Mouse (Mus musculus): ENCODE data around the gene Bdp1.
"Not testable (repeated sequence)": the region's sequence is repeated elsewhere in the genome, so short reads cannot be mapped to it uniquely, and the experiment has no call there.

The Bdp1 gene

DNA sequence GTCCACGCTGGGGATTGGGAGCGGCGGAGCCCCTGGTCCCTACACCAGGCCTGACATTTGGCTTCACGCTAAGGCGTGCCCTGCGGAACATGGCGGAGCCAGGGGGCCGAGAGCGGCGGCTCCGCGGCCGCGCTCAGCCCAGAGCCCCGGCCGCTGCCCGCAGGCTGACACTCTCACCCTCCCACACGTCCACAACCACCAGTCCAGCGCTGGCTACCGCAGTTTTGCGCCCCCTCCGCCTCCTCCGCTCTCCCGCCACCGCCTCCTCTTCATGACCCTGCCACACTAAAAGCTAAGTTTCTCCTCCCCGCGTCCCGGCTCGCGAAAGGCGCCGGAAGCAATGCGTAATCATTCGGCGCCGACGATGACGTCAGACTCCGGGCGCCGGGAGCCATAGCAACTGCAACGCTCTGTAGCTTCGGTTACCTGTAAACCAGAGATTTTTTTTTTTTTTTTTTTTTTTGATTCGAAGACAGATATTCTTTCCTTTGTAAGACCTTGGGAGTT lies at the start of gene Bdp1:
TSS of gene Bdp1 (minus strand) at position 323 of the 507 bp plus-strand sequence.
- CTCF ChIA-PET: interaction anchor here (0.7 to 0.8 kb wide), 2 partner anchors 104 to 472 kb away, joined by 4 to 8 read pairs; no protein-coding TSS in a partner anchor

DNA sequence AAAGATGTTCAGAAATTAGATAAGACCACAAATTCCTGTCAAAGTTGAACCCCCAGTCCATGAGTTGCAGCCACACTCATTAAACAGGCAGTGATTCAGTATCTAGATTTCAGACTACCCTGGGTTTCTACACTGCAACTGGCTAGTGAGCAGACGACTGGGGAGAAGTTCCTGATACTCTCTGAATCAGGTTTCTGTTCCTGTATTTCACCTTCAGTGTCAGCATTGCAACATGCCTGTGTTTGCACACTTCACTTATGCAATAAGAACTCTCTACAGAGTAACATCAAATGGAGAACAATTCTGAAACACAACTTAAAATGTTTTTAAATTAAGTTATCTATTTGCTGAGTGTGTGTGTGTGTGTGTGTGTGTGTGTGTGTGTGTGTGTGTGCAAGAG lies 48.8 kb upstream of the Bdp1 start:
- CTCF ChIA-PET: no interaction called here

DNA sequence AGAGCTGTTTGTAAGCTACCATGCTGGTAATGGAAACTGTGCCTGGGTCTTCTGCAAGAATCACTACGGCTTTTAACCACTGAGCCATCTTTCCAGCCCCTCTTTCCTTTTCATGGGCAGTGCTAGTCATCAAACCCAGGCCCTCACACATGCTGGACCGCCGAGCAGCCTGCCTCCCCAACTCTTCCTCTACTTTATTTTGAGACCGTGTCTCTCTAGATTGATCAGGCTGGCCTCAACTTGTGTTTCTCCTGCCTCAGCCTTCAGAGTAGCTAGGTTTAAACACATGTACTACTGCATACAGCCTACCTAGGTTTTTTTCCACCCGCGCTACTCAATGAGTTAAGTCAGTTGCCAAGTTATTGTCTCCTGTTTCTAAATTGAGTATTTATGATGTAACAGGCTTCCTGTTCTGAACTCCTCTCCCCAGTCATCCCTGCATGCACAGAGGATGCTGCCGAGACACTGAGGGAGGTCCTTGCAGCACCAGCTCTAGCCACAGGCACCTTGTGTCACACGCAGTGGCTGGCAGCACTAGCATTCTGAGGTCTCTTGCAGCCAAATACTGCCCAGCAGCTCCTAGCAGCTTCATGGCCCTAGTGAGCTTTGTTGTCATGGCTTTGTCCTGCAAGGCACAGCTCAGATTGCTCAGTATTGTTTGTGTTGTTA lies 37.9 kb upstream of the Bdp1 start:
- CTCF ChIA-PET: interaction anchor here (0.7 kb wide), 1 partner anchor 8 kb away, joined by 4 read pairs; no protein-coding TSS in a partner anchor

DNA sequence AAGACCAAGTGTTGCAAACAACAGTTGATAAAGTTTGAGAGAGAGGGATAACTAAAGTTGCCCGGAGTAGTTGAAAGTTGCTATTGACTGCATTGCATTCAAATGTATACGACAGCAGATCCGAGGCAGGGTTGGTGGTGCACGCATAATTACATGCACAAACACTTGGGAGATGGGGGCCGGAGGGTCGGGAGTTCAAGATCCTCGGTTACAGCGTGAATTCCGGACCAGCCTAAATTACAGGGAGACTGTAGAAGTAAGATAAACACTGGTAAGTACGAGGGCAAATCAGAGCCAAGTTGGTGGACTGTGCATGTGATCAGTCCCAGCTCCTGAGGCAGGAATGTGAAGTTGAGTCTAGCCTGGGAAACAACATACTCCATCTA lies 21.4 kb upstream of the Bdp1 start:
- CTCF ChIA-PET: no interaction called here

DNA sequence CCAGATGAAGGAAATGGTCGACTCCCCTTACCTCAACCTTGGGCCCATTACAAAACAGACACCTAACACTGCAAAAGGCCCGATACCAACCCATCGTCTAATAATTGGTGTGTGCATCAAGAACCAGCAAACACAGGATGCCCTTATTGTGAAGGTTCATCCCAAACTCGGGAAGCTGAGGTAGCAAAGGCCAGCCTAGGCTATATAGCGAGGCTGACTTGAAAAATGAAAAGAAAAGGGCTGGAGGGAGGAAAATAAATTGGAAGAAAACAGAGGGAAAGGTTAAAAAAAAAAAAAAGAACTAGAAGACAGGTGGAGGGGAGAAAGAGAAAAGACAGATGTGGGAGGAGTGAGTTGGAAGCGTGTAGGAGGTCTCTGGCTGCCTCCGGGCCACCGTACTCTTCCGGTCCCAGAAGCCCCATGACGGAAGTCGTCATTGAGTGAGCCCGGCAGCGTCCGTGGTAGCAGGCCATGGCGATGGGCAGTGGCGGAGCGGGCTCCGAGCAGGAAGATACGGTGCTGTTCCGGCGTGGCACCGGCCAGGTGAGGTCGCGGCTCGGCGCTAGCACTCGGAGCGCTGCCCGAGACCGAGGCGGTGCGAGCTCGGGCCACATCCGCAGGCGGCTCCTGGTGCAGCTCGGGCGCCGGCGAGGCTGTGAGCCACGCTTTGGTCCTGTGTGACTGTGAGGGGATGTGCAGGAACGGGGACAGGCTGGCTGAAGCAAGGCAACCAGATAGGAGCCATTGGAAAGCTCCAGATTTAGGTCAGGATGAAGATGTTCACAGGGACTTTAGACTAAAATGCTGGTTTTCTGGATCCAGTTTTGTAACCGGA lies 20.8 kb upstream of the Bdp1 start, which contains the start of gene Smn1:
TSS of gene Smn1 (plus strand) at position 430 of the 835 bp plus-strand sequence.
- CTCF ChIA-PET: interaction anchor here (0.5 kb wide), 1 partner anchor 143 kb away, joined by 5 read pairs; no protein-coding TSS in a partner anchor

DNA sequence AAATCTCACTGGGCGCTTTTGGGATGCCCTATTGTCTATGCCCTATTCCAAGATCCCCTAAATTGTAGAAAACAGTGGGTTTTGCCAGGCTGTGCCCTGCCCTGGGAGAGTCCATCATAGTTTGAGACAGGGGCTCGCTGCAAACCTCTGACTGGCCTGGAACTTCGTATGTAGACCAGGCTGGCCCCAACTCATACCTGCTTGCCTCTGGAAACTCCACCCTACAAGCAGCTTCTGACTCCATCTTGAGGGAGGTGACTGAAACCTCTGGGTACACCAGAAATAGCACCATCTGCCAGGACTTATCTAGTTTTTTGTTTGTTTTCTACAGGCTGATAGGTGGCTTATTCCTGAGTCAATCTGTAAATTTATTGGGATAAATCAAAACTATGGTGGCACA lies 20.1 kb upstream of the Bdp1 start:
- CTCF ChIA-PET: interaction anchor here (0.7 kb wide), 1 partner anchor 251 kb away, joined by 3 read pairs; no protein-coding TSS in a partner anchor

DNA sequence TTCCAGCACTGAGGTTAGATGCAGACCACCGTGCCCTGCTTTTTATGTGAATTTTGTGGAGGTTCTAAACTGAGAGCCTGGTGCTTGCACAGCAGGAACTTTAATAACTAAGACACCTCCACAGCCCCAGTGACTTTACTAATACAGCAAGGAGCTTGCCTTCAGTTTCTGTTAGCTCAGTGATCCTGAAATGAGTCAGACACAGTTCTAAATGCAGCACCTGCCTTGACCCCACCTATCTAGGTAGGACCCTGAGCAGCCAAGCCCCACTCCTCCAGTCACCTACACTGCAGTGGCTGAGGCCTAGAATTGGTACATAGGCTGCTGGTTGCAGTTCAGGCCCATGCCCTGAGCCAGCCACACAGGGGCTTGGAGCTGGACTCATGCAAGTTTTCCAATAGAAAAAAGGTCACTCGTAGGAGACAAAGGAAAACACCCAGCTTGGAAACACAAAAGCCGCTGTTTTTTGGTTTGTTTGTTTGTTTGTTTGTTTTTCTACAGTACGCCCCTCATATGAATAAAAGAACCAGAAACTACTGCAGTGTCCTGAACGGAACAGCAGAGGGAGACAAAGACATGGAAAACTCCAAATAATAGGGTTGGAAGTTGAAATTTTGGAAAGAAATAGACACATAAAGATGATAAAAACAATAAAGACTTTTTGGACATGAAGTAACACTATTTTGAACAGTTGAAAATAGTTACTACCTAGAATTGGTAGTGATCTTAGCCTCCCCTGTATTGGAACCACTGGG lies 8.5 kb upstream of the Bdp1 start:
- CTCF ChIA-PET: no interaction called here

DNA sequence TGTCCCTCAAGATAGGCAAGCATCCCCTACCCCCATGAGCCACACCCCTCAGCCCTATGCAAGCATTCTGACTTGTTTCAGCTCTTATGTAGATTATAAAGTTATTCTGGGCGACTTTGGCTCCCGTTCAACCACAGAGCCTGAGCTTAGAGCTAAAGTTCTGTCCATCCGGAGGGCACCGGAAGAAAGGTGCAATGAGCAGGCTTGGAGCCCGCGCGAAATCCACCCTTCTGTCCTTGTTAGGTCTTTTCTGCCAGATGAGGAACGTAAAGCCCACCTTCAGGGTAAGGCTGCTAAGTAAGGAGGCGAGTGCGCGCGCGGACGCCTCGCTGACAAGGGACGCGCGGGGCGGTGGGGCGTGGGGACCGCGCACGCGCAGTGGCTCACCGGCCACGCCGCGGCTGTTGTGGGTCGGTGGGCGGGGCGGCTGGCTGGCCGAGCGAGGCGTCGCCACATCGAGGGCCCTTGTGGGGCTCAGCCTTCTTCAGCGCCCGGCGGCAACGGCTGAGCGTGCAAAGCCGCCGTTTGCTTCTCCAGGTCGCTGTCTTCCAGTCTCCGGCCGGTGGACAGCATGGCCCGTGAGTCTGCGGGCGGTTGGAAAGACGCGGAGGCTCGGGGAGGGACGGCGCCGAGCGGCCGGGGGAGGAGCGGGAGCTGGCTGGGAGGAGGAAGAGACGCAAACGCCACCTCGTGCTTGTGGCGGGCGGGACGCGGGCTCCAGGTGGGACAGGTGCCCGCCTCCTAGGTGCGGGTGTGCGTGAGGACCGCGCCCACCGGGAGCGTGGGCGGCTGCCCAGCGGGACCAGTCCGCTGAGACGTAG lies 4.0 kb upstream of the Bdp1 start, which contains the start of gene Serf1:
TSS of gene Serf1 (plus strand) at position 361 of the 821 bp plus-strand sequence.
- CTCF ChIA-PET: no interaction called here

DNA sequence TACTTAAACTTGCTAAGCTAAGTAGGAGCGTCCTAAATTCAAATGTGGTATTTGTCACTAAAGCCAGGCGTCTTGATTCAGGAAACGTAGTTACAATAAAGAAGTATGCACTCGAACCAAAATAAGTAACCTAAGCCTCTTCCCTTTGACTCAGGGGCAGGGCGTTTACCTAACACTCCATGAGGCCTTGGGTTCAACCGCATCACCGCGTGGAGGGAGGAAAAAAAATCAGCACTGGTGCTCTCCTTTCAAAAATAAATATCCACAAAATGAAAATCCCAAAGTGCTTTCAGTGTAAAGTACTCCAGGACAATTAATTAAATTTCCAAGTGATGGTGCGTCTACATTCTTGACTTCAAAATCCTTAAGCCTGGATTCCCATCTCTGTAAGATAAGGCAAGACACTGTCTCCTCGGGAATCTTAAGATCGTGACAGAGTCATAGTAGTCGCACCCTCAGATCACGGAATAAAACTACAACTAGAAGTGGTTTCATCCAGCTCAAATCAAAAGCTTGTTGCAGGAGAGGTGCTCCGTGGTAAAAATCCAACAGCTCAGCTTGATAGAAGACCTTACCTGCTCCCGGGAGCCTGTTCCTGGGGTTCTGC lies 715 bp downstream of the Bdp1 start:
- CTCF ChIA-PET: interaction anchor here (0.8 kb wide), 1 partner anchor 105 kb away, joined by 8 read pairs; no protein-coding TSS in a partner anchor

DNA sequence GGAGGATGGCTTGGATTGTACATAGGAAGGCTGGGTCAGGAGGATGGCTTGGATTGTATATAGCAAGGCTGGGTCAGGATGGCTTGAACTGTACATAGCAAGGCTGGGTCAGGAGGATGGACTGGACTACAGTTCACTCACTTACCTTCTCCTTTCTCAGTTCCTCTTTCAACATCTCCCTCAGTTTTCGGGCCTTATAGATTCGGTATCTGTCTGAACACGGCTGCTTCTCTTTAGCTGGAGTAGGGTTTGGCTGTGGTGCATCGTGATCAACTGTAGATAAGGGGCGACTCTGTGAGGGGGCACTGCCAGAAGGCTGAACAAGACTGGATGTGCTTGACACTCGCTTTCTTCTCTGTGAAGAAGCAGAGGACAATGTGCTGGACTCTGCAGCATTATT lies 5.1 kb downstream of the Bdp1 start:
- CTCF ChIA-PET: no interaction called here

DNA sequence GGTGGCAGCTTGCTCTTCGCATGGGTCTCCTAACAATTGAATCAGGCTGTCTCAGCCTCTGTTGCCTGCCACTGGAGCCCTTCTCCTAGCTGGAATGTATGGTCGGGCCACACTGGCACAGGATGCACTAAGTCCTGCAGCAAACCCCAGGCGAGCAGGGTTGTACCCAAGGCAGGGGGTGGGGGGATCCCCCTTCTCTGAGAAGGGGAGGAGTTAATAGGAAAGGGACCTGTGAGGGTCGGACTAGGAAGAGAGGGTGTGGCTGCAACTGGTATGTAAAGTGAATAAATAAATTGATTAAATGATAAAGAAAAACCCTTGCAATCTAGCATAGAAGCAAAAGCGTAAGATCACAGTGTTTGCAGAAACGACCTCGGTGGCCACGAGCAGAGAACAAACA lies 32.4 kb downstream of the Bdp1 start:
- CTCF ChIA-PET: no interaction called here

DNA sequence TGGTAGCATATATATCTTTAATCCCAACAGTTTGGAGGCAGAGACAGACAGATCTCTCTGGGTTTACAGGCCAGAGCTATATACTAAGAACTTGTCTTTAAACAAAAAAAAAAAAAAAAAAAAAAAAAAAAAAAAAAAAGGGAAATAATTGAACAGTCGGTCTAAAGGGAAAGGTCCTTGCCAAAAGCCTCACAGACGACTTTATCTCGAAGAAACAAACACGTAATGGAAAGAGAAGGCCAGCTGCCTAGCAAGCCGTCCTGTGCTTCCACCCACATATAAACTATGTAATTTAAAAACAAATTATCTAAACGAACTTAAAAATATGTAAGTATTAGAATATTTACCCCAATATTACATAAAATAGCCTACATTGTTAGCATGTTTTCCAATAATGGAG lies 36.0 kb downstream of the Bdp1 start:
- CTCF ChIA-PET: interaction anchor here (0.5 kb wide), 1 partner anchor 414 kb away, joined by 33 read pairs; no protein-coding TSS in a partner anchor

DNA sequence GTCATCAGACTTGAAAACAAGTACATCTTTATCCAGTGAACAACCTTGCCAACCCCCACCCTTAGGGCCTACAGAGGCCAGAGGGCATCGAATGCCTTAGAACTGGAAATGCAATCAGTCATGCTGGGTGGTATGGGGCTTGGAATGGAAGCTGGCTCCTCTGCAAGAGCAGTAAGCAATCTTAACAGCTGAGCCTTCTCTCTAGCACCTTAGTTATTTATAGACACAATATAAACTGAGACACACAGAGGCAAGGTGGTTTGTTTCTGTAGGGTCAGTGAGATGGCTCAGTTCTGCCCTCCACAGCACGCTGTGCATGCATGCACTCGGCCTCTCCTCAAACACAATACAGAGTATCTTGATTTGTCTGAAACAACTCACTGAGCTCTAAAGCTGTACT lies 39.9 kb downstream of the Bdp1 start:
- CTCF ChIA-PET: no interaction called here

DNA sequence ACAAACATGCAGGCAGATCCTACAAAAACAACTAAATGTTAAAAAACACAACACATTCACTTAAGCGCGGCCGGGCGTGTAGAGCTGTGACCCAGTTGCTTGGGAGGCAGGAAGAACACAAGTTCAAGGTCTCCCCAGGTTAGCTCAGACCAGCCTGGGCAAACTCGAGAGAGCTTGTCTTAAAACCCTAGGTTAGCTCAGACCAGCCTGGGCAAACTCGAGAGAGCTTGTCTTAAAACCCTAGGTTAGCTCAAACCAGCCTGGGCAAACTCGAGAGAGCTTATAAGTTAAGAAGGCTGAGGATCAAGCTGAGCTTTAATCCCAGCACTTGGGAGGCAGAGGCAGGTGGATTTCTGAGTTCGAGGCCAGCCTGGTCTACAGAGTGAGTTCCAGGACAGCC lies 46.1 kb downstream of the Bdp1 start:
- CTCF ChIA-PET: not testable (repeated sequence)

DNA sequence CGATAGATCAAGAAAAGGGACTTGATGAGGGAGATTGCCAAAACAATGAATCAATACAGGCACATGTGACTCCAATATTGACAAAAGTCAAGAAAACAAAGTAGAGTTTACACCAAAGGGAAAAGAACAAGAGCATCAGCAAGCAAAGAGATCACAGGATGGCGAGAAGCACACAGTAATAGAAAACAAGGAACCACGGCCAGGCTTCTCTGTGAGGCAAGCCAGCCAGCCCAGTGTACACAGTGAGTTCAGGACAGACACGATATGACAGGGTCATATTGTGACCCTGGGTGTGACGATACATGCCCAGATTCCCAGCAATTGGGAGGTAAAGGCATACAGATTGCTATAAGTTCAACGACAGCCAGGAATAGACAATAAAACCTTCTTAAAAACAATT lies 77.9 kb downstream of the Bdp1 start:
- CTCF ChIA-PET: no interaction called here

DNA sequence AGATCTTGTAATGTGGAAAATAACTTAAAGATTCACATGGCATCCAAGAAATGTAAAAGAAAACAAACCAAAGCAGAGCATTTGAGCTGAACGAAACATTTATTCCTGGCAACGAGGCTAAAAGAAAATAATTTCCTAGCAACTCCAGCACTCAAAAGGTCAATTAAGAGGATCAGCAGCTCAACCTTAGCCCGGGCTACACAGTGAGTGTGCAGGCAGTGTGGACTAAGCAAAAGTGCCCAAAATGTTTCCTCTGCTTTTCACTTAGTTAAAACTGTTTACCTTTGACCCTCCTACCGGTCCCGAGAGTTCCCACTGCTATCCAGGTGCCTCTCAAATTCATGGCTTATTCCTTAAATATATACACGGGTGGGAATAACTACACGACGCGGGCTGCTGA lies 87.0 kb downstream of the Bdp1 start:
- CTCF ChIA-PET: no interaction called here

DNA sequence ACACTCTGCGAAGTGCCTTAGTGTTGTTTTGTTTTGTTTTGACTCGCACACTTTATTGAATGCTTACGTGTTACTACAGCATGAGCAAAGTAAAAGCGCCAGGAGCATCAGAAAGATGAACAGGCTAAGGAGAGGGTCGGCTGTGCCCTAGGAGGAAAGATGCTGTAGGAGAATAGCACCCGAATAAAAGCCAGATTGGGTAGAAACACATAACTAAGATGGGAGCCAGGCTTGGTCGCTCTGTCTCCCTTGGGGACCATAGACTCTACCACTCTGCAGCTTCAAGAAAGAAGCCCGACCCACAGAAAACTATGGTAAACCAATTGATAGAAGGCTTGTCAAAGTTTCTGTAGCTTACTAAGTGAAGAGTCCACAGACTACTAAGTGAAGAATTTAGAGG lies 87.9 kb downstream of the Bdp1 start:
- CTCF ChIA-PET: interaction anchor here (0.6 kb wide), 1 partner anchor 14 kb away, joined by 5 read pairs; no protein-coding TSS in a partner anchor

DNA sequence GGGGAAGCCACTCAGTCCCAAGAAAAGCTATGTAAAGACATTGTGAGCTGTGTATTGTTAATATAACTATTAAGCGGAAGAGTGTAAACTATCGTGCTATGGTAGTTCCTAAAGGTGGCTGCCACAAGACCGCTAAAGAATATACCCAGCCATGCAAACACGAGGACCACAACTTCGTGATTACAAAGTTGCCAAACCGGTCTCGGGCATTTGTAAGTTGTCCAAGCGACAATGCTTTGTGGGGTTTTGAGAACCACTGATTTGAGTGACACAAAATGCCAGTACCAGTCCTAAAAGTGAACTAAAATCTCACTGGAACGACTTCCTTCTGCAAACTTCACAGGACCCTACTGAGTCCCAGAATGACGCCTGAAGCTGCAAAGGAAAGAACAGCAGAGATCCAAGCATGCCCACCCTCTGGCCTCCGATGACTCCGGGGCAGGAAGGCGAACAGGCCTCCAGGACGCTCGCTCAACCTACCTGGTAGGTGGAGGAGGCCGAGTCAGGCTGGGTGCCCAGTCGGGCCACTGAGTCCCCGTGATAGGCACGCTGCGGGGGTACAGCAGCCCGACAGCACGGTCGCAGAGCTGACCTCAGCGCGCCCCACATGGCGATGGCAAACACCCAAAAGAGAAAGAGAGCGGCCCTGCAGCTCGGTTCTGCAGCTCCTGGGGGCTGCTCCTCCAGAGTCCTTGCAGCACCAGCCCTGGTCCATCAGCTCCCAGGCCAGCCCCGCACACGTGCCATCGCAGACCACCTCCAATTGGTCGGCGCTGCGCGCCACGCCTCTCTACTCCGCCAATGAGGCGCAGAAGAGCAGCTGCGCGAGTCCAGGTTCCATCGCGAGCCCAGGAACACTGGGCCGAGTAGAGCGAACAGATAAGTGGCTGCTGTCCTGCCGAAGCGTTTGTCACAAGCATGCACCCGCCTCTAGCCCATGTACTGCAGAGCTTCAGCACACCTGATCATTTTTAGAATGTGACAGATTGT lies 88.7 kb downstream of the Bdp1 start, which contains the start of gene Mccc2:
TSS of gene Mccc2 (minus strand) at position 734 of the 990 bp plus-strand sequence.
- CTCF ChIA-PET: interaction anchor here (0.5 to 0.6 kb wide), 2 partner anchors 14 to 1086 kb away, joined by 5 to 19 read pairs; no protein-coding TSS in a partner anchor

DNA sequence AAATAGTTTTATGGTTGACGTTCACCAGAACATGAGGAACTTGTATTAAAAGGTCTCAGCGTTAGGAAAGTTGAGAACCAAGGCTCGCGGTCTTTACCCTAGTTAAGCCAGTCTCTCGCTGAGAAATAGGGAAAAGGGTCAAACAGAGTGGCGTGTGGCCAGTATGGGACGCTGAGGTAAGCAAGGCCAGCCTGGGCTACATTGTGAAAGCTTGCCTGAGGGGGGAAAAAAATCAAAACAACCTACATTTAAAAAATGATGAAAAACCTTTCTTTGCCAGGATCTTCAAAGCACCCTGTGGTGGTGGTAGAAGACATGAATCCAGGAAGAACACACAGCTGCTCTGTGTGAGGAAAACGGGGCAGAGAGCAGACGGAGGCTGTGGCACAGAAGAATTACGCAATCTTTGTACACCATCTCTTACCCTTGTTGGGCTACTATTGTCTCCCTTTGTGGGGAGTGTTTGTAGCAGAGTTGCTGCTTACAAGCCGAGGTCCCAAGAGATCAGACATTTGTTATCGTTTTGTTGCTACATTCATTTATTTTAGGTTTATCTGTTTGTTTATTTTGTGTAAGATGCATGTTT lies 97.9 kb downstream of the Bdp1 start:
- CTCF ChIA-PET: no interaction called here
